Mouse (Mus musculus) midbrain, embryonic 12.5 days (tissue): ENCODE results near the gene Zfp442. TPM values are rescaled to one million over a fixed set of nuclear protein-coding genes. Genes with fewer than 3 reads are reported as not detected.
"Not testable (repeated sequence)": the region's sequence is repeated elsewhere in the genome, so short reads cannot be mapped to it uniquely, and the experiment has no call there.

ENCODE experiments used
- ATAC-seq: fragments of 200-750 bp; cut with Nextera tagmentation; 2 replicates; pipeline ENCODE4 v1.8.0; 2017; ENCODE audit warnings: low read depth, moderate TSS enrichment, moderate library complexity; ENCODE audit not compliant: low FRiP score
- H3K27ac ChIP-seq: fragments of 300-500 bp; sonication (generic); replicated peaks from 2 replicates; pipeline ENCODE4 v1.5.1; 2016; ENCODE audit warnings: mild to moderate bottlenecking
- H3K27me3 ChIP-seq: fragments of 300-500 bp; sonication (generic); 2 replicates; pipeline ENCODE4 v1.6.1; 2016; ENCODE audit warnings: mild to moderate bottlenecking
- H3K36me3 ChIP-seq: fragments of 300-500 bp; sonication (generic); 2 replicates; pipeline ENCODE4 v1.6.1; 2016
- H3K4me1 ChIP-seq: fragments of 300-500 bp; sonication (generic); 2 replicates; pipeline ENCODE4 v1.6.1; 2016
- H3K4me2 ChIP-seq: fragments of 300-500 bp; sonication (generic); replicated peaks from 2 replicates; pipeline ENCODE4 v1.6.1; 2016; ENCODE audit warnings: mild to moderate bottlenecking, moderate library complexity
- H3K4me3 ChIP-seq: fragments of 300-500 bp; sonication (generic); 2 replicates; pipeline ENCODE4 v1.5.1; 2016; ENCODE audit warnings: mild to moderate bottlenecking
- H3K9ac ChIP-seq: fragments of 300-500 bp; sonication (generic); replicated peaks from 2 replicates; pipeline ENCODE4 v1.6.1; 2016; ENCODE audit warnings: mild to moderate bottlenecking, moderate library complexity
- H3K9me3 ChIP-seq: fragments of 300-500 bp; sonication (generic); 2 replicates; pipeline ENCODE4 v1.6.1; 2016; ENCODE audit warnings: mild to moderate bottlenecking
- WGBS: fragments of 180-500 bp; shearing (Covaris S2); methylation state at CpG from one replicate; pipeline ENCODE4 v1.1.7; 2016; 5-methylcytosine and 5-hydroxymethylcytosine counted together
- polyA plus RNA-seq: library from polyadenylated mRNA; unstranded; fragments of >200 nt; fragmentation: Nextera tagmentation; extraction: Ambion mirVana; gene quantifications from 2 replicates; pipeline ENCODE4 v1.2.1, GENCODE M21; 2016

Zfp442 gene
- polyA plus RNA-seq, result 9.4 and 9.8 TPM in 2 replicates

DNA sequence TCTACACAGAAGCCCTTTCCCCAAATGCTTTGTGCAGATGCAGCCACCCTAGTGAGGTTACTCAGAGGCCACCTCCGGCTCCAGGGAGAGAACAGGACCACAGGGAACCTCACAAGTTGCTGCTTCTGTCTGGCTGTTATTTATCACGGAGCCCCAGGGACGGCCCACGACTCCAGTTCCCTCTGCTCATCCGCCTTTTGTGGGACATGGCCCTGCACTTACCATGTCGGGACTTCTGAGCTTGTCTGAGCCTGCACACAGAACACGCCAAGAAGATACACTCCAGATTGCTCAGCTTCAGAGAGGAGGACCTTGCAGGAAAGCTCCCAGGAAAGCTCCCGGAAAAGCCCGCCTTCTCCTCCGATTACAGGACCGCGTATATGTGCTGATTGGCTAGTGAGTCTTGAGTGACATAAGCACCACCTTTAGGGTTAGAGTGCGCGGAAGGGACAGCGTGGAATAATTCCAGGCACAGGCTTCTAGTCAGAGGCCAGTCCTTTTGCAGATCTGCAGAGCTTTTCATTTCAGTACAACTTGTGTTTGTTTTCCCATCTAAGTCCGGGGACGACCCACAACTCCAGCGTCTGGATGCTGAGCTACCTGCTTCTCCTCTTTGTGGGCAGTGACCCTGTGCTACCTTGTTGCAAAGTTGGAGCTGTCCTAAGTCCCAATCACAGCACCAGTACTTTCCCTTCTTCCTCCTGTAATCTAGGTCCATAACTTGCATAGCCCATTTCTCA lies at the start of gene Zfp442:
Gene Zfp442, minus strand, starts transcription at position 307 of the 740 bp plus-strand sequence.
- H3K36me3 ChIP-seq, H3K9me3 ChIP-seq, H3K4me1 ChIP-seq, H3K27ac ChIP-seq, H3K27me3 ChIP-seq: not testable (repeated sequence)
- H3K4me2 ChIP-seq, result peak within 1 kb of the TSS; percentile 56
- ATAC-seq, result peak; percentile 100
- H3K9ac ChIP-seq, result peak within 1 kb of the TSS; percentile 63
- H3K4me3 ChIP-seq, result peak within 1 kb of the TSS; percentile 53
- WGBS, result under 1% methylated on average over 18 of the region's 18 CpGs

DNA sequence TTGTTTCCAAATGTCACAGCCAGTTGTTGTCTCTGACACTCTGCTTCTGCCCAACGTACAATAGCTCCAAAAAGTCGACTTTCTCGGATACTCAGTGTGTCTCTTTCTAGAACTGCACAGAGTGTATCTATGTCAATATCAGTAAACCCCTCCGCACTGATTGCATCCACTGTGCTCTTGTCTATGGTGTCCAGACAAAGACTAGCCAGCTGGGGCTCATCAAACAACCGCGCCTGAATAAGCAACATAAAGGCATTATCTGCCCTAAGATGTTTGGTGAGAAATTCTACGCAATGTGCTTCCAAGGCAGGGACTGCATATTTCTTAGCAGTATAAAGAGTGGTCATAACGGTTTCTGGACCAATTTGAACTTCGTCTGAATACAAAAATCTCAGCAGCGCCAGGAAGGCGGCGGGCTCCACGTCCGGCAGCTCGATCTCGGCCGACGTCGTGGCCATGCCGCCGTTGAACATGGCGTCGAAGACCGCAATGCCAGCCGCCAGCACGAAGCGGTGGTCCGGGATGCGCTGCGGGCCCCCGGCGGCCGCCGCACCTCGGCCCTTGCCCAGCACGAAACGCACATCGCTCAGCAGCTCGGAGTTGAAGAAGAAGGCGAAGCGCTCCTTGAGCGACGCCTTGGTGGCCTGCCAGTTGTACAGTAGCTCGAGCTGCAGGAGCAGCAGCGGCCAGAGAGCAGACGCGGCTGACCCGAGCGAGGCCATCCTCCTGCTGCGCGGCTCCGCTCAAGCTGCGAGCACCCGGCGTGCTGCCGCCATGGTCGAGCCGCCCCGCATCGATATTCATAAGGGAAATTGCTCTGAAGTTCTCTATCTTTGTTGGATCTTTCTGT lies 49.1 kb upstream of the Zfp442 start:
- not testable (repeated sequence) for H3K4me1 ChIP-seq, H3K9ac ChIP-seq, H3K27ac ChIP-seq, H3K27me3 ChIP-seq, H3K9me3 ChIP-seq, H3K36me3 ChIP-seq
- ATAC-seq, result peak; percentile 47; the same call in 1 of the 2 replicates
- WGBS, result 48% methylated on average over 60 of the region's 60 CpGs
- H3K4me2 ChIP-seq, result peak overlapping the region; percentile 40
- H3K4me3 ChIP-seq, result peak overlapping the region; percentile 32

DNA sequence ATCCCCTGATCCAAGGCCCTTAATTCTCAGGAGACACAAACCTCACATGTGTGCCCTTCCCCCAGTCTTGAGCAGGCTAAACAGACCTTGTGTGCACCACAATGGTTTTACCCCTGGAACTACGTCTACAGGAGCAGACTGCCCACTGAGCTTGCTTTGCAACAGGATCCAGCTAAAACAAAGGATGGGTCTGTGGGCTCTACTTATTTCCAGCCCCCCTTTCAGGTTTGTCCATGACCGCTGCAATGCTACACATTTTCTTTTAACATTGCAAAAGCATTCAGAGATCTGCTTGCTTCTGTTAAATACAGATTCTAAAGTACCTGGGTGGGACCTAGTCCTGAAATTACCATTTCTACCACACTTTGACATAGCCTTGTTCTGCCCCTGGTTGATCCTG lies 41.7 kb upstream of the Zfp442 start:
- WGBS, result 69% methylated on average over 2 of the region's 2 CpGs
- Histone ChIP-seq H3K9me3 (no peaks in the 10 kb centered on the region), H3K27me3 (no peaks in the 10 kb centered on the region), H3K27ac (no peak overlapping the region), H3K9ac (no peak overlapping the region), H3K36me3 (no peaks in the 10 kb centered on the region), H3K4me2 (no peak overlapping the region), H3K4me1 (no peaks in the 10 kb centered on the region), H3K4me3 (no peak overlapping the region)
- ATAC-seq, result no peak

DNA sequence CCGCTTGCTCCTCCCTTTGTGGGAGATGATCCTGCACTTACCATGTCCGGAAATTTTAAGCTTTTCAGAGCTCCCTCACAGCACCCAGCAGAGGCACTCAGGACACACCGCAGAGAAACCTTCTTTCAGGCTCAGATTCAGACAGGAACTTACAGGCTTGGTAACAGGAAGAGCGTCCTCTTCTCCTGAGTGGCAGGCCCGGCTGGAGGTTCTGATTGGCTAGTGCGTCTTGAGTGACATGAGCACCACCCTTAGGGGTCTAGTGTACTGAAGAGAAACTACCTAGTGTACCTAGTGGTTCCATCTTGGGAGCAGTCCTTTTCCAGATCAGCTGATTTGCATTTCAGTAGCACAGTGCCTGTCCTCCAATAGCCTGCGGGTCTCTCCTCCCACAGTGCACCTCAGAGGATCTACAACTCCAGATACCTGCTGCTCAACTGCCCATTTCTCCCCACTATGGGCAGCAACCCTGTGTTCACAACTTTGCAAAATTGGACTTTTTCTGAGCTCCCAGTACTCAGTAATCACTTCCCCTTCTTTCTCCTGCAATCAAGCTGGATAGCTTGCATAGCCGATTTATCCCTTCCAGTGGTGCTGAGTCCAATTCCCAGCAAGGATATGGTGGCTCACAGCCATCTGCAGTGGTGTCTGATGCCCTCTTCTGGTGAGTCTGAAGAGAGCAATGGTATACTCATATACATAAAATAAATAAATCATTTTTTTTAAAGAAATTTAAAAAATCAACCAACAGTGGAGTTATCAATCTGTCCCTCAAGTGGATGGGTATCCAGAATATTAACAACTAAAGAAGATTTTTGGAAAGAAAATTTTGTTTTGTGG lies 33.9 kb upstream of the Zfp442 start, which contains the start of gene Zfp345:
Gene Zfp345, minus strand, starts transcription at position 153 of the 840 bp plus-strand sequence.
- H3K4me1 ChIP-seq, H3K27ac ChIP-seq, H3K4me2 ChIP-seq, ATAC-seq, H3K36me3 ChIP-seq, H3K27me3 ChIP-seq, H3K9me3 ChIP-seq, H3K4me3 ChIP-seq, H3K9ac ChIP-seq: not testable (repeated sequence)
- WGBS, result 78% methylated on average over 8 of the region's 8 CpGs

DNA sequence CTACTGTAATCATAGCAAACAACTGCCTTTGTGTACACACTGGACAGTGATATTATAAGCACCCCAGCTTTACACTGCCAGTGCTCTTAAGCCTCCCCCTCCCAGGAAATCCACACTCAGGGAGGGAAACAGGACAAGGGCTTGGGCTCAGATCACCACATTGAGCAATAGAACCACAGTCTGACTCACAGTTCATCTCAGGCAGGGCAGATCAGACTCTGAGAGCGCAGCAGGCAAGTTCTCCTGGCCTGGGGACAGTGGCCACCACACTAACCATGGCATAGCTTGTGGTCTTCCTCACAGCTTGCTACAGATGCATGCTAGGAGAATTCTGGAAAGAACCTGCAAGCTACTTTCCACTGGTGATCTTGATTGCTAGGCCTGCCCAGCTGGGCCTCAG lies 12.2 kb downstream of the Zfp442 start:
- not testable (repeated sequence) for H3K4me2 ChIP-seq, H3K4me1 ChIP-seq, H3K9ac ChIP-seq, H3K27me3 ChIP-seq, H3K4me3 ChIP-seq, H3K27ac ChIP-seq, ATAC-seq
- H3K9me3 ChIP-seq, result peaks cover 16% of the 10 kb centered on the region
- H3K36me3 ChIP-seq, result peaks cover 14% of the 10 kb centered on the region
- WGBS, result 100% methylated on average over 1 of the region's 1 CpGs

DNA sequence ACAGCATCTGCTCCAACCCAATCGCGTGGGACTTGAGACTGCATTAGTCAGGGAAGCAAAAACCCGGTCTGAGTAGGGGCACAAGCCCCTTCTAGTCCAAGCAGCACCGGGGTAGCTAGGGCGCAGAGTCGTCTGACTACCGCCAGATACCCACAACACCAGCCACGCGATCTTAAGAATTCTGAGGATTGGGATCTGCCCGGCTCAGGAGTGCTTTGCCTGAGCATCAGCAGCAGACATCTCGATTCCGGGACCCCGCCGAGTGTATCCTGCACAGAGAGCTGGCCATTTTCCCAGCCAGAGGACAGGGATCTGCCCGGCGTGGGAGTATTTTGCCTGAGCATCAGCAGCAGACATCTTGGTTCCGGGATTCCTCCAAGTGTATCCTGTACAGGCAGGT lies 39.1 kb downstream of the Zfp442 start:
- peaks cover 25% of the 10 kb centered on the region for H3K9me3 ChIP-seq
- not testable (repeated sequence) for H3K9ac ChIP-seq, H3K4me1 ChIP-seq, H3K27ac ChIP-seq, H3K4me2 ChIP-seq, H3K4me3 ChIP-seq, ATAC-seq, H3K27me3 ChIP-seq
- WGBS, result 87% methylated on average over 17 of the region's 17 CpGs
- H3K36me3 ChIP-seq, result peaks cover 21% of the 10 kb centered on the region

DNA sequence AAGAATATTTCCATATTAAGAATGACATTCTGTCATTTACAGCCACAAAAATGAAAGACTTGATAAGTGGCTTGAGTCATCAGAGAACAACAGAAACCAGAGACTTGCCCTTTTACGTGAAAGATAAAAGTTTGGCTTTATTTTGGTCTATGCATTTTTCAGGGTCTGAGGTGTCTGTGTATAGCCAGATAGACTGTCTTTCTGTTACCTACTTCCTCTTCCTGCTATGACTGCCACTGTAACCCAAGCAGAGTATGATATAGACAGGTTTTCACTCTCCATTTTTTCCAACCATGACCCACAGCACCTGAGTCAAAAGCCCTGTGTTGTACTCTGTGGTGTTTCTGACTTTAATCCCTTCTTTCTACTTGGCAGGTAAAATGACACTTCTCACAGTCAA lies 61.1 kb downstream of the Zfp442 start:
- 79% methylated on average over 1 of the region's 1 CpGs for WGBS

DNA sequence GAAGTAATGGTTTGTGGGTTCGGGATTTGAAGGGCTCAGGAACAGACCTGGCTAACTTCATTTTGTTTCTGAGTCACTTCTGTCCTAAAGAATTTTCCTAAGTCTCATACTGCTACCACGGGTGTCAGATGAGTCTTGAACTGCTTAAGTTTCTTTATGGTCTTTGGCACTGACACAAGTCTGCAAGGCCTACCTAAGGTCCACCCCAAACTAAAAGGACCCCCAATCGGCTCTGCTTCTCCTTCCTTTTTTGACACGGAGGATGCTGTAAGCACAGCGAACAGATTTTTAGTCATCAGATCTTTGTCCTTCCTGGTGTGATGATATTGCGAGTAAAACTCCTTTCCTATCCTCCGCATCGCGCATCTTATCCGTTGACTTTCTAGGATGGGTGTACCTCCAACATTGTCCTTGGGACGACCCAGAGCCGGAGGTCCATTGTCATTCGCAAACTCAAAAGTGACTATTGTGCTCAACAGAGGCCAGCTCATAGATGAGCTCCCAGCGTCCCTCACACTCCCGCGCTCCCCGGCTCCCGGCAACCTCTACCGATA lies 65.7 kb downstream of the Zfp442 start:
- not testable (repeated sequence) for H3K9ac ChIP-seq, ATAC-seq, H3K27ac ChIP-seq, H3K36me3 ChIP-seq, H3K4me3 ChIP-seq, H3K4me1 ChIP-seq, H3K9me3 ChIP-seq, H3K27me3 ChIP-seq, H3K4me2 ChIP-seq
- WGBS, result 94% methylated on average over 19 of the region's 19 CpGs

More for the DNA sequence above, 61.1 kb downstream of the Zfp442 start:
- peaks cover 5% of the 10 kb centered on the region; the same call in 1 of the 2 replicates for H3K9me3 ChIP-seq
- H3K27ac ChIP-seq, result no peak overlapping the region
- no peak overlapping the region for H3K4me3 ChIP-seq
- no peak overlapping the region for H3K4me2 ChIP-seq
- H3K9ac ChIP-seq, result no peak overlapping the region
- H3K27me3 ChIP-seq, result no peaks in the 10 kb centered on the region
- no peak for ATAC-seq
- no peaks in the 10 kb centered on the region for H3K4me1 ChIP-seq
- H3K36me3 ChIP-seq, result no peaks in the 10 kb centered on the region

DNA sequence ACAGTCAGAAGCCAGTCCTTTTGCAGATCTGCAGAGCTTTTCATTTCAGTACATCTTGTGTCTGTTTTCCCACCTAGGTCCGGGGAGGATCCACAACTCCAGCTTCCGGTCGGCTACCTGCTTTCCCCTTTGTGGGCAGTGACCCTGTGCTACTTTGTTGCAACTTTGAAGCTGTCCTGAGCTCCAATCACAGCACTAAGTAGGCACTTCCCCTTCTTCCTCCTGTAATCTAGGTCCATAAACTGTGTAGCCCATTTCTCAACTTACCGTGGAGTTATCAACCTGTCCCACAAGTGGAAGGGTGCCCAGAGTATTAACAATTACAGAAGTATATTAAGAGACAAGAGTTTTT lies 88.4 kb downstream of the Zfp442 start:
- H3K36me3 ChIP-seq, result no peaks in the 10 kb centered on the region
- no peak for ATAC-seq
- H3K4me2 ChIP-seq, result peak overlapping the region; percentile 51
- 0 out of 2 replicates have a peak overlapping the region, but pooled peaks have one; percentile 82 for H3K27ac ChIP-seq
- no peaks in the 10 kb centered on the region for H3K27me3 ChIP-seq
- peak overlapping the region; percentile 67 for H3K4me3 ChIP-seq
- no peaks in the 10 kb centered on the region for H3K9me3 ChIP-seq
- H3K9ac ChIP-seq, result peak overlapping the region; percentile 78
- no peaks in the 10 kb centered on the region for H3K4me1 ChIP-seq
- 9% methylated on average over 4 of the region's 4 CpGs for WGBS

DNA sequence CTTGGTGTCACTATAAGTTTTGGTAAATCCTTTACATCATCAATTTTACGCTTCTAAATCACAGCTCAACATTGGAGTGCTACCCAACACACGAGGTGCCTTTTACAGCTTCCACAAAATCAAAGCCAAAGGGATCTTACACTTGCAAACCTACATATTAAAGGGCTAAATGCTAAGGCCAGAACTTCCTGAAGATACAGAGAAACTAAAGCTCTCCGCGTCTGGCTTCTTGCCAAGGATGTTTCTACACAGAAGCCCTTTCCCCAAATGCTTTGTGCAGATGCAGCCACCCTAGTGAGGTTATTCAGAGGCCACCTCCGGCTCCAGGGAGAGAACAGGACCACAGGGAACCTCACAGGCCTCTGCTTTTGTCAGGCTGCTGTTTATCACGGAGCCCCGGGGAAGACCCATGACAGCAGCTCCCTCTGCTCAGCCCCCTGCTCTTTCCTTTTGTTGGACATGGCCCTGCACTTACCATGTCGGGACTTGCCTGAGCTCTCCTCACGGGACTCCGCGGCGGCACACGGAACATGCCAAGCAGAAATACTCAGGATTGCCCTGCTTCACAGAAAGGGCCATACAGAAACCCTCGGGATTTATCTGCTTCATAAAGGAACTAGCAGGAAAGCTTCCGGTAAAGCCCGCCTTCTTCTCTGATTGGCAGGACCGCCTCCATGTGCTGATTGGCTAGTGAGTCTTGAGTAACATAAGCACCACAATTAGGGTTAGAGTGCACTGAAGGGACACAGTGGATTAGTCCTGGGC lies 89.0 kb downstream of the Zfp442 start, which contains the start of gene 3300002I08Rik:
Gene 3300002I08Rik, minus strand, starts transcription at position 653 of the 765 bp plus-strand sequence.
- ATAC-seq, result peak; percentile 100

More for the DNA sequence above, 89.0 kb downstream of the Zfp442 start, which contains the start of gene 3300002I08Rik:
- not testable (repeated sequence) for H3K9me3 ChIP-seq, H3K27me3 ChIP-seq, H3K36me3 ChIP-seq, H3K4me1 ChIP-seq
- Histone ChIP-seq H3K4me3 (peak within 1 kb of the TSS; percentile 67), H3K9ac (peak within 1 kb of the TSS; percentile 78), H3K4me2 (peak within 1 kb of the TSS; percentile 51), H3K27ac (peak within 1 kb of the TSS; percentile 82)
- WGBS, result 6% methylated on average over 17 of the region's 17 CpGs
